Mouse (Mus musculus) spleen, postnatal 14 days (tissue): ENCODE measurements around the gene Zbtb20.

Experiments
- DNase-seq, 2 experiments: peaks; one replicate each; pipeline ENCODE4 v3.0.0; 2021 to 2022; ENCODE audit warnings: low spot score in 2 of 2

Zbtb20 gene

DNA sequence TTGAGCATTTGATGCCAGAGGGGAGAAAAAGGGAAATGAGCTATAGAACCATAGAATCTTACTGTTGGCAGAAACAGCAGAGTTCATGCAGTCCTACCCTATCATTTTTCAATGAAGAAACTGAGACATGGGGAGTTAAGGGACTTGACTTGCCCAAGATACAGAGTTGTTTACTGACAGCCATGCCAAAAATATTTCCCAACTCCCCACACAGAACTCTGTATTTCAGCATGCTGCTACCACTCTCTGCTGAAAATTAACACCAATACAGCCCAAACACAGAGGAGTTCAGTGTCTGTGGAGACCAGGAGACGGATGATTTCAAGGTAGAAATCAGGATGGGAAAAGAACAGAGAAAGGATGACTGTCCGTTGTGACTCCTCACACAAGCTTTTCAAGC, 484.4 kb downstream of the Zbtb20 start:
- no peak for DNase-seq

DNA sequence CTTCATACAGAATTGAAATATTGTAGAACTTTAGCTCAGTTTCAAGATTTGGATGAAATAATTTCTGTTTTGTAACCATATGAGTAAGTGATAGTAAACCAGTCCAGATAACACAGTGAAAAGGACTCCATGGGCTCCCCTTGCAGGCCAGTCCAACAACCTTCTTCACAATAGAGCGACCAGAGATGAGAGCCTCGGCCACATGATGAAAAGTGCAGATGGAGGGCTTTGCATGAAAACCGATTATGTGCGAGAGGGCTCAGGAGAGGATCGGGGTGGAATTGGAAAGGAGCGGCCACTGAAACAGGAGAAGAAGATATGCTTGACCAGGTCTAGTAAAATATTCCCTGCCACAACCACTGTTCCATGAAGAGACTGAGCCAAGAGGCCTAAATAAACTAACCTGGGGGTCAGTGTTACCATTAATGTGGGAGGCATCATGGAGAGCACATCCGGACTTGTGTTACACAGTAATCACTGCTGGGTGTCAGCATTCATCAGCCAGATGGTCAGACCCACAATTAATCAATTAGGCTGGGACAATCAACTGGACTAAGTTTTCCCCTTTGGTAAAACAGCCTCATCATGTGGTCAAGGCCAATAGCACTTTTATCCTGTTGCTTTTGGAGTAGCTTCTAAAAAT, 485.3 kb downstream of the Zbtb20 start:
- no peak for DNase-seq

DNA sequence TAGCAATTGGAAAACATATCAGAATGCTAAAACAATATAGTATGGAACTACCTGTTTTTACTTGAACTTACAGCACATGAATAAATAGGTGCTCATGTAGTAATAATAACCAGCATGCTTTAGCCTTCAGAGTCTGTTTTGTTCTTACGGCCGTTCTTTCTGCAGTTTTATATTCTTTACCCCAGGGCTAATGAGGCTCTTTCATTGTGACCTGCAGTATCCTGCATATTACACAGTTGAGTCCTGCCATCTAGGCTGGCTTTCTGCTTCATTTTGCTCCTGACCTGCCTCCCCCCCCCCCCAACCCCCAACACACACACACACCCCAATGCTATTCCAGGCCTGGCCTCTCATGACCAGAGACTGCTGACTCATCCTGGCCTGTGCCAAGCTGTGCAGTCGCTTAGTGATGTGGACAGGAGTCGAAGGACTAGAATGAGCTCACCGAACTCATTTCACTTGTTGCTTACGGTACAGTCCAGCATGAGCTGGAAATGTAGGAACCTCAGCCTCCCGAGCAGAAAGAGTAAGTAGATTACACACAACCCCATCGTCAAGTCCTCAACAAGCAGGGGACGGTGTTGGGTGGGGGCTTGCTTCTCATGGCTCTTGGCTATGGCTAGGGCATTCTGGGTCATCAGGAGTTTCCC, 487.1 kb downstream of the Zbtb20 start:
- no peak for DNase-seq

DNA sequence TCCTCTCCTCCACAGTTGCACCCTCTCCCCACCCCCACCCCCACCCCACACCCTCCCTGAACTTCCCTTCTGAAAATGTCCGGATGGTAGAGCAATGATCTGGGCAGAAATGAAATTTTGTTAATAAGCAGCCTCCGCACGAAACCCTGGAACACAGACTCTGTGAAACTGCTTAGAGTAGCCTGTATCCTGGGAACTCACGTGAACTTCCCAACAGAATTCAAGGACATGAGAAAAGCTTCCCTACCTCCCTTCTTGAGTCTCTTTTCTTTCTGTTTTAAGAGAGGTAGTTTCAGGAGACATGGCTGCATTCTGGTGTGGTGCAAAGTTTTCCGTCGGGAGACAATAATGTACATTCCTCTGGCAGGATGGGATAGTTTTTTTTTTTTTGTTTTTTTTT, 487.6 kb downstream of the Zbtb20 start:
- no peak for DNase-seq

DNA sequence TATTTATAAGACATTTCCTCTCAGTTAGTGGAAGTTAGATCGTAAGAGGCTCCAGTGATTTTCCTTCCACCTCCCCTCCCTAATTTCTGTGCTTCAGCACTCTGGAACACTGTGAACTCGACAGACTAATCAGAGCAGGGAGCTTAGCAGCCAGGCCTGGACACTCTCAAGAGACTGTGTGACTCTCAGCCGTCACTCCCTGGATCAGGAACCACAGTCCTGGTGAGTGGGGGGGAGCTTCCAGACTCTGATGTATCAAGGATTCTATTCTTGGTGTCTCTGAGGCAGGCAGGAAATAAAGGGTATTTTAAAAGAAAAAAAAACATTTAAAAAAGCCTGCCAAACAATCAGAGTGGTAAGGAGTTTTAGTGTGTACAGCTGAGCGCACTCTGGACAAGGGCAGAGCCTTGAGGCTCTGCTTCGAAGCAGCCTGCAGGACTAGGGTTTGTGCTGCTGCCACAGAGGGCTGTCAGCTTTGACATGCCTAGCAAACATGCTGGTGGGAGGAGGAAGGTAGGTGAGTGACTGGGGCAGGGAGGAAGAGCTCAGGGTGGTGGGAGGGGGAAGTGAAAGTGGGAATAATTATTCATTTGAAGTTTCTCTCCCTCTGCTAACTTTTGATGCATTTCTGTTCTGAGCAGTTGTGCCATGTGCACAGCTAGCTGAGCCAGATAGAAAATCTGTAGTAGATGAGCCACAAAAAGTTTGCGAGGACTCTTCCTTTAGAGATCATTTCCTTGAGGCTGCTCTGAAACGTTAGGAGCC, 488.3 kb downstream of the Zbtb20 start:
- DNase-seq, result peak in 1 of 2 experiments; percentile 6

DNA sequence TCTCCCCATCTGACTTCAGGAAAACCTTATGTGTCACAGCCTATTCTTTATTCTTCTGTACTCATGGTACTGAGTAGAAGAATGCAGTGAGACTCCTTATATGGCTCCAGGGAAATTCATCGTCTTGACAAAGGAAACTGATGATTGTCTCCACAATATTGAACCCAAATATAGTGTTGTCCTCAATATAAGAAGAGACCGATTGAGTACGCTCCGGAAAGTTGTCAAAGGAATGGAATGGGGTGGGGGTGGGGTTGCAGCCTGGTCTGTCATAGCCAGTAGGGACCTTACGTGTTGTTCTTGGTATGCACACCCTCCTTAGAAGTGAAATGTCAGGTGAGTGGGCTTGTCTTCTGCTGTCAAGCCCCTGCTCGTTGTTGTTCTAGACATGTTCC, 488.8 kb downstream of the Zbtb20 start:
- DNase-seq, result no peak

DNA sequence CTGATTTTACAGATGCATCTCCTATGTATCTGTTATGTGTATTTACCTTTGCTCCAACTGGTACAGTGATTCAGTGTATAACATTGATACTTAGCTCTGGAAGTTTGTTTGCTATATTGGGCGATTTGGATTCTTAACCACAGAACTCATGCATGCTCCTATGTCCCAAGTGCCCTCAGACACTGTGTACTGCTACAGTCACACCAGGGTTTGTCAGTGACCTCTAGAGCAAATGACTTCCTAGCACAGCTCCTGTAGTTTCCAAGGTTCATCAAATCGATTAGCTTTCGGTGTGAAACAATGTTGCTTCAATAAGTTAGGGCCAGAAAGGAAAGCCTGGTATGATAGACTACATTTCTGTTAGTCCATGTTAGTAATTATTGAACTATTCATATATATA, 489.6 kb downstream of the Zbtb20 start:
- no peak for DNase-seq

DNA sequence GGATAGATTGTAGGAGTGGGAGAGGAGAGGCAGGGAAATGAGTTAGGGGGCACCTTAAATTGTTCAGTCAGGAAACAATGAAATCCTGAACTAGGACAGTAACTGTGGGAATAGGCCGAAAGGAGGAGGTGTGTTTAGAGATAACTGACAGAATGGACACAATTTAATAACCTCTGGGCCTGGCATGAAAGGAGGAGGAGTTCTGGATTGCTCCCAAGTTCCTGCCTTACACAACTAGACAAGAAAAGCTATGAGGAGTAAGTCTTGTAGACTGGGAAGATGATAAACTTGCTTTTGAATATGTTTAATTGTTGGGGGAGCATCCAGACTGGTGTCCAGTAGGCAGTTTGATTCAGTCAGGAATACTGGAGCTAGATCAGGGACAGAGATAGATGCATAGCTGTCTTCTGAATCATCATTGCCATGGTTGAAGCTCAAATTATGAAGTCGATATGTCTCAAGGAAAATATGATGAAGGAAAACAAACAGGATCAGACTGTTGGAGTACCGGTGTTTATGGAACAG, 494.9 kb downstream of the Zbtb20 start:
- DNase-seq, result no peak

DNA sequence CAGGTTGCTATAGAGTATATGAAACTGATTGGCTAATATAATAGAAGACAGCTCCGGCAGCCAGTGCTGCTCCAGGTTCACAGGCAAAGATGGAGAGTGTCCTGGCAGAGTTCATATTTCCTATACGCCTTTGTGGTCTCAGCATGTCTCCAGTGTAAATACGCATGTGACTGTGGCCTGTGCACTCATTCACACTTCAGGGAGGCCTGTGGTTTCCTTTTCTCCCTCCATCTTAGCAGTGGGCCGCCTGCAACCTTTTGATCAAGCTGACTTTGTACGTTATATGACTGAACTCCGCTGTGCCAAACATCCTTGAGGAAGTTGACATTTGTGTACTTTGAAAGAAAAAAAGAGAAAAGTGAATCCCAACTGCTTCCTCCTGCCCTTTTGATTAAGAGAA, 501.1 kb downstream of the Zbtb20 start:
- DNase-seq, result no peak

DNA sequence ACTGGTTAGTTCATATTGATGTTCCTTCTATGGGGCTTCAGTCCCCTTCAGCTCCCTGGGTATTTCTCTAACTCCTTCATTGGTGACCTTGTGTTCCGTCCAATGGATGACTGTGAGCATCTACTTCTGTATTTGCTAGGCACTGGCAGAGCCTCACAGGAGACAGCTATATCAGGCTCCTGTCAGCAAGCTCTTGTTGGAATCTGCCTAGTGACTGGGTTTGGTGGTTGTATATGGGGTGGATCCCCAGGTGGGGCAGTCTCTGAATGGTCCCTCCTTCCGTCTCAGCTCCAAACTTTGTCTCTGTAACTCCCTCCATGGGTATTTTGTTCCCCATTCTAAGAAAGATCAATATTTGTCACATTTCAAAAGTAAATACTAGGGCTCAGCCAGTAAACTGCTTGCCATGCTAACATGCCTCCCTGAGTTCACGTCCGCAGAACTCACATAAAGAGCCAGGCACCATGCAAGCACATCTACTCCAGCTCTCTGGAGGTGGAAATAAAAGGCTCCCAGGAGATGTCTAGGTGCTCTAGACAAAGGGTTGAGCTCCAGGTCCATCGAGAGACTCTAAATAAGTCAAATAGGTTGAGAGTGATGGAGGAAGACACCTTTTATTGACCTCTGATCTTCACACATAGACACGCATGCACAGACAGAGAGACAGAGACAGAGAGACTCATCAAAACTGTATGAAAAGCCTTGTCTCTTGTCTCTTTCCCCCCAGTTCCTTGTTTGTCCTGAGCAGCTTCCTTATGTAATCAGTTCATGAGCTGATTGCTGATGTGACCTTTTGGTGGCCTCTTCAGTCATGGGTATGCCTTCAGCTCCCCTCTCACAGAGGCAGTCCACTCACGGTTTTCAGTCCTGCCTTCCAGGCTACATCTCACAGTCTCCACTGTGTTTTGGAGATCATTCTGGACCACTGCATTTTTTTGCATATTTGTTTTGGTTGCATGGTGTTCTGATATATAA, 504.0 kb downstream of the Zbtb20 start:
- no peak for DNase-seq

DNA sequence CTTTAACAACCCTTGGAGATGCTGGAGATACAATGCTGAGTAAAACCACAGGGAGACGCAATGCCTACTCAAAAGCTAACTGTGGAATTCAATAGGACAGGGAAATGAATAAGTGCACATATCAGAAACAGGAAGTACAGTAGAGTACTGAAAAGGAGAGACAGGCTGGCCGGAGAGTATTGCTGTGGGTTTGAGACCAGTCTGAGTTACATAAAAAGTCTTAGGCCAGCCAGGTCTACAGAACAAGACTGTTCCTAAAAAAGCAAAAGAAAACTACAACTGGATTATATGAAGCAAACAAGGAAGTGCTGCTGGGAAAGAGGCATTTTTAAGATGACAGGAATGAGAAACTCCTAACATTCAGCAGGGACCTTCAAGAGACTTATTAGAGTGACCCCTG, 505.5 kb downstream of the Zbtb20 start:
- no peak for DNase-seq

DNA sequence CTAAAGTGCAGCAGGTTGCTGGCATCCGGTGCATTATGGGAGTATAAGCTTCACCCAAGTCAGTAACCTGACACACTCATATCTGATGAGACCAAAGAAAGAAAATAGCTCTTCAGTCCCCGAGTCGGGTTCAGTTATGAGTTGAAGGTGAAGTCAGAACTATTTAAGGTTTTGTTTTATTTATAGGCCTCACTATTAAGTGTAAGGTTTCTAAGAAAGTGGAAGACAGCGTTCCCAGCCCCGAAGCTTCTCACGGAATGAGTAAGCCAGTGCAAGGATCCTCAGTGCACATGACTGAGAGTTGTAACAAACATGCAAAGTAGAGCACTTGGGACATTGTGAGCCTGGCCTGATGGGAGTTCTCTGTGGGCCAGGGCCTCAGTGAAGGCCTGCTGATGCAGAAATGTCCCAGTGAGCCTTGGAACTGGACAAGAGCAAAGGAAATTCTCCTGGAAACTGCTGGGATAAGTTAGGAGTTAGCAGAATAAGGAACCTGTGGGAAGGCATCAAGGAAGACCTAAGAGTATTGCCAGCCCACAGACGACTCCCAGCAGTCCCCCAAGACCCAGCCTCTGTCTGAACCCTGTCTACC, 507.6 kb downstream of the Zbtb20 start:
- DNase-seq, result no peak

DNA sequence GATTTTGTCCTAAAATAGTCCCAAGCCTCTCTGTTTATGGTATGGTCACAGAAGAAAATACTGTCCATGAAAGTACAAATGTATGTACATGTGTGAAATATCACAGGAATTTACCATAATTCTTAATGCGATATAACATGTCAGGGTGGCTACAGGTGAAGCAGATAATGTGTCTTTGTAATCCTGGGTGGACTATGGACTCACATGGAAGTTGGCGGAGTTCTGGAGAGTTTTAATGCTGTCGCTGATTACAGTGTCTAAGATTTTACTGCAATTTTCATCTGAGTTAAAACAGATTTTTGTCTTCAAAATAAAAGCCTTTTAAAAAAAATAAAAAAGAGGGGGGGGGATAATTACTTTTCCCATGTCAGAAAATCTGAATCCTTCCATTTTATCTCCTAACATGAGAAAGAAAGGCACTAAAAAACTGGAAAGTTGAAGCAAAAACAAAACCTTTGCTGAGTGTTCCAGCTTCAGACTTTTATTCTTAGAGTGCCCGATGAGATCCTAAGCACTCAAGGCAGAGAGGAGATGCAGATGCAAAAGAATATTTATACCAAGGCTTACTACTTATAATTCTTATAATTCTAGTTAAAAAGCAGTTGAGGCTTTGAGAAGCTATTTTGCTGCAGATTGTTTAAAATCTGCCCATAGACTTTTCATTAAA, 509.4 kb downstream of the Zbtb20 start:
- DNase-seq, result no peak

DNA sequence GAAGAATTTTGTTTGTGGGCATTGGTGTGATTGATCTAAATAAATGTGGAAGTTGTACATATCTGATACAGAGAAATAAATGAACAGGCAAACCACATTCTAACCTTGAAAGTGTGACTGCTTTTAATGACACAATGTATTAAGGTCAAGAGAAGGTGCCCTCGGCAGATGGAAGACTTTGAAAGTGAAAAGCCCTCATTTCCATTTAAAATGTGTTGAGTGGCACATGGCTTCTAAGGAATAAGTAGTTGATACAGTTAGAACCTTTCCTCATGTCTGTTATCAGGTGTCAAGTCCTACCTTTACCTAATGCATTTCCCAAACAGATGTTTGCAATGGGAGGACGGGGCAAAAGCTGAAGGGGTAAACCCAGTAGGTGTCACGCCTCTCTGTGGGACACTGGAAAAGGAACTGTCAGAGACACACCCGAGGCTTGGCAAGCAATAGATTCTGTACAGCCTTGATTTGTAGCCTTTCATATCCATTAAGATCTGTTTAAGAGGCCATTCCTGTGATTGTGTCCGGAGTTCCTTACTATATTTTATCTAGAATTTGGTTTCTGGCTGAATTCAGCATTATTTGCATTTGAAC, 510.0 kb downstream of the Zbtb20 start:
- DNase-seq, result no peak

DNA sequence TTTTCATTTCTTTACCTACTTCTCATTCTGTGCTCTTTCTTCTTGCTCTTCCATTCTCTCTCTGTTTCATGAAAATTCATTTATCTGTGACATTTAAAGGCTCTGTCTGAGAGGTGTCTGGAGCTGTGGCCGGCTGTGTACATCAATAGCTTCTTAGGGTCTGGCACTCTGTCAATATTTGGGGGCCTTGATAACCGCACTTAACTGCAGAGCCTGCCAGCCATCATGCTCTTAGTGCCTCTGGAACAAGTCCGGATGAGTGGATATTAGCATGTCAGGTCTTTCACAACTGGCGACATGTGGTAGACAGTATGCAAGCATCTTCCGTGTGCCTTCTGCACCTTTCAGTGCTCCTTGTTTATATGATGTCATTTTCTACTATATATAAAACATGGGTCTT, 510.7 kb downstream of the Zbtb20 start:
- no peak for DNase-seq

DNA sequence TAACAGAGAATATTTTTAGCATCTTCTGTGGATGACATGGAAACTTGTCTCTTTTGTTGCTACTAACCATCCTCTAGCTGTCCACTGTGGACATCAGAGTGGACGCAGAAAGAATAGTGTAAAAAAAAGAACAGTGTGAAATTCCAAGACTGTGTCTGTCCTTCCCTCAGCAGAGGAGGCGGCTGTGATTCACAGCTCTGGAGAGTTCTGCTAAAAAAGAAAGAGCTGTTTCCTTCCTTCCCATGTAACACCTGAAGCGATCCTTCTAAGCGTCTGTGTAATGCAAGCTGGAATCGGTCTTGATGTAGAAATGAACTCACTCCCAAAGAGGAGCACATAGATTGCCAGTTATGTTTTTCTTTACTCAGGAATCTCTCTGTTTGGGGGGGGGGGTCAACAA, 512.7 kb downstream of the Zbtb20 start:
- no peak for DNase-seq

DNA sequence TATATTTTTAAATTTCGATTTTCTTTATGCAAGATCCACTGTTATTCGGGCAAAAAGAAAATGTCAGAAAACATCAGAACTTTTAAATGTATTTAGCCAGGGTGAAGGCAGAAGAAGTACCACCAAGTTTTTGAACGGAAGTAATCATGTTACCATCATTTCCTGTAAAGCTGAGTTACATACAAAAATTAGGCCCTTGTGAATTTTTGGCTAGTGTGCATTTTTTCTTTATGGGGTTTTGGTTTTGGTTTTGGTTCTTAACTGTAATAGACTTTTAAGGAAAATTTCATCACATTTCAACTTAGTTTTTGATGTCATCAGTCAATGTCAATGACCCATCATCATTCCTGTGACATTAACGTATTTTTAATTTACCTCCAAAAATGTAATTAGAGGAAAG, 514.7 kb downstream of the Zbtb20 start:
- no peak for DNase-seq

DNA sequence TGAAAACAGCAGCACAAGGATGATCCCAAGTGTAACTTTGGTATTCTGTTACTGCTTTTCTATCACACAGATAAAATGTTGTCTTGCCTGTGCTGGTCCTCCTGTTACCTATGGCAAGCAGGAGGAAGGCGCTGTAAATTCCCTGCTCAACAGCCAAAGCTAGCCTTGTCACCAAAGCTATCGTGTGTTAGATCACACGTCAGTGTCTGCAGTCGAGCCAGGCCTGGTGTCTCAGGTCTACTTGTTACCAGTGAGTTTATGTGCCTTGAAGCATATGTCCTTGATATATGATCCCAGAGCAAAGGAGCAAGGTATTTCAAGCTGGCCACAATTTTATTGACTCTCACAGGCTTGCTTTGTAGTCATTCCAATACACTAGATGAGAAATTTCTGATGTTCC, 517.7 kb downstream of the Zbtb20 start:
- DNase-seq, result no peak

DNA sequence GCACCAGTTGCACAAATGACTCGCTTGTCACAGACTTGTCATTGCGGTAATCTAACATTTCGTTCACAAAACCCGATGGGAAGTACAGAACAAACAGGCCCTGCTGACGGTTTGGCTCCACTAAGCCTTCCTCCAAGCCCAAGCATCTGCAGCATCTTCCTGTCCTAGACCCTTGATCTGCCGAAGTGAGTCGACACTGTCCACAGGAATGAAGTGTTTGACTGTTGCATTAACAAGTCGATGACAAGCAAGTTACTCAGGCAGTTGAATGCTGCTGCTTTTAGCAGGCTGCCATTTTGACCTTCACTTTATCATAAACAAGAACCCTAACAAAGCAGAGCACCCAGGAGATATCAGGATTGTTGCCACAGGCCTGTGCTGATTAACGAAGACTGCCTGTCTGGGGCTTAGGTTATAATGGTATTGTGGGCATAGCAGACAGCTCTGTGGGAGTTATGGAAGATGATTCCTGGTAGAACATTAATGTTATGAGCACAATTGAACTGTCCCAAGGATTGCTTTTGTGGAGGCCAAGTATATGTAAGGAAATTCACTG, 518.4 kb downstream of the Zbtb20 start:
- DNase-seq, result no peak

DNA sequence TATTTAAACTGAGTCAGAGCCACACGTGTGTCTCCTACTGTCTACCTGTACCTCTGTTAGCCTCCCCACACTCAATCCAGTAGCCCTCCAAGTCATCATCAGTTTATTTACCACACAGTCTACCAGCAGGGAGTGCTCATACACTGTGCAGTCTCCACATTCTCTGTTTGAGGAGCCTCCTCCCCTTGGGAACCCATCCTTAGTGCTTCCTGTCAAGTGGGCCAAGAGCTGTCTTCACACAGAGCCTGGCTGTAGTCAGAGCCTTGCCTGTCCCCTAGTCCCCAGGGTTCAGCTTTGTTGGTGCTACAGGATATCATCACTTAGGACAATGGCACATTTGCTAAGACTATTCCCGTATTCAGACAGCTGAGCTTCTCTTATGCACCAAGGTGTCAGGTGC, 519.1 kb downstream of the Zbtb20 start:
- DNase-seq, result no peak
